Mouse (Mus musculus): ENCODE measurements around the gene Pafah1b3.
"Not testable (repeated sequence)": the region's sequence is repeated elsewhere in the genome, so short reads cannot be mapped to it uniquely, and the experiment has no call there.

Gene Pafah1b3

GRCm38 (mm10) chr7:25267751-25268463 is 29.9 kb downstream of the Pafah1b3 start:
- peak; percentile 99 for DNase-seq (ENCODE audit: low spot score)

- peak; percentile 98 for DNase-seq (ENCODE audit: low spot score)
Measured at GRCm38 (mm10) chr7:25267301-25267750, 30.5 kb downstream of the Pafah1b3 start, which contains the start of gene Cic. Gene Cic, plus strand, starts transcription at chr7:25267704.

DNA sequence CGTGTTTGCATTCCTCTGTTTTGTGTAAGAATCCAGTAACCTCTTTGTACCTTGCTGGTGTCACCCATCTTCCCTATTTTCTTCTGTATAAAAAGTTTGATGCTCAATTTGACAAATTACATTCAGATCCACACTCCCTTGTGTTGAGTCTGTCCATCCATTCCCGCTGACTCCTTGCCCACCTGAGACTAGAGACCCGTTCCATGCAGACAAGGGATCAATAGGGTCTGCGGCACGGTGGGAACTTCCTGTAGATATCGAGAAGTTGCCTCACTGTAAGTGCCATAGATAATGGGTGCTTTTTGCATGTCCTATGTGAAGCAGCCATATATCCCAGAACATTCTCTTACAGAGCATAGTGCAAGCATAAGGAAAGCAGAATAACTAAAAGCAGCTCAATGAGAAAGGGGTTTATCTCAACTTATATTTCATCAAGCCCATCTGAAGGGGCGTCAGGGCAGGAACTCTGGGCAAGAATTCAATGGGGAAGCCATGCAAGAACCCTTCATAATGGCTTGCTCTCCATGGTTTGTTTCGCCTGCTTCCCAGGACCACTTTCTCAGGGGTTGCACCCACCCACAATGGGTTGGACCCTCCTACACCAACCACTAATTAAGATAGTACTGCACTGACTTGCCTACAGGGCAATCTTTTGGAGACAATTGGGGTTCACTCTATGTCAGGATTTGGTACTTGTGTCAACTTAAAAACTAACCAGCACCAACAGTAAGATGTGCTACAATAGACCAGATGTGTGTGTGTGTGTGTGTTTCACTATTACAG is 31.4 kb downstream of the Pafah1b3 start:
- no peak for DNase-seq (ENCODE audit: low spot score)

DNA sequence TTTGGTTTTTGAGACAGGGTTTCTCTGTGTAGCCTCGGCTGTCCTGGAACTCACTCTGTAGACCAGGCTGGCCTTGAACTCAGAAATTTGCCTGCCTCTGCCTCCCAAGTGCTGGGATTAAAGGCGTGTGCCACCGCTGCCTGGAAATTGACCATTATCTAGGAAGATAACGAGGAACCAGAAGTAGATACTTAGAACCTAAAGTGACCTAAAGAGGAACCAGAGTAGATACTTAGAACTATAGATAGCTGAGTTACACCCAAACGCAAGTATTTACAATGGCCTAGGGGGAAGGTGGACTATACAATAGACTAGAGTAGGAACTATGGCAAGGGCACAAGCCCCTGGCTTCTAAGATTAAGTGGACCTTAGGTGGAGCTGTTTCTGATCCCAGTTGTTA is 32.0 kb downstream of the Pafah1b3 start:
- DNase-seq (ENCODE audit: low spot score), result not testable (repeated sequence)

GRCm38 (mm10) chr7:25263968-25264870 is 33.6 kb downstream of the Pafah1b3 start:
- DNase-seq (ENCODE audit: low spot score), result no peak

GRCm38 (mm10) chr7:25261896-25262295 is 35.9 kb downstream of the Pafah1b3 start:
- no peak for DNase-seq (ENCODE audit: low spot score)

DNA sequence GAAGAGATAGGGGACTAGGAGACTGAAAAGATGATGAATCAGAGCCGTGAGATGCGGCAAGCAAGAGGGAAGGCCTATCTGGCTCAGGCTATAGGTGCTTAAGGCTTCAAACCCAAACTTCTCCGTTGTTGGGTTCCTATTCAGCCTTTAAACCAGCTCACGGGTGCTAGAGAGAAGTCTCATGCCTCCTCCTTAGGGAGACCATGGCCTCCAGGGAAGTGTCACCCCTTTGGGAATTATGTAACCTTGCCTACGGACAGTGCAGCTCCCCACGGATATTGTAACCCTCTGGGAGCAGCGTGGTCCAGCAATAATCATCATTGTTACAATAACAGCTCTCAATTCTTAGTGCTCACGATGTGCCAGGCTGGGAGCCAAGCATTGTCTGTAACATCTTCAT is 46.0 kb downstream of the Pafah1b3 start:
- no peak for DNase-seq (ENCODE audit: low spot score)

- DNase-seq (ENCODE audit: low spot score), result peak; percentile 28
Measured at GRCm38 (mm10) chr7:25251071-25251791, 46.6 kb downstream of the Pafah1b3 start.

- DNase-seq (ENCODE audit: low spot score), result peak; percentile 82
Measured at GRCm38 (mm10) chr7:25250141-25250972, 47.4 kb downstream of the Pafah1b3 start, which contains the start of gene Erf. Gene Erf, minus strand, starts transcription at chr7:25250761.

GRCm38 (mm10) chr7:25249314-25250140 is 48.3 kb downstream of the Pafah1b3 start:
- peak; percentile 65 for DNase-seq (ENCODE audit: low spot score)

DNA sequence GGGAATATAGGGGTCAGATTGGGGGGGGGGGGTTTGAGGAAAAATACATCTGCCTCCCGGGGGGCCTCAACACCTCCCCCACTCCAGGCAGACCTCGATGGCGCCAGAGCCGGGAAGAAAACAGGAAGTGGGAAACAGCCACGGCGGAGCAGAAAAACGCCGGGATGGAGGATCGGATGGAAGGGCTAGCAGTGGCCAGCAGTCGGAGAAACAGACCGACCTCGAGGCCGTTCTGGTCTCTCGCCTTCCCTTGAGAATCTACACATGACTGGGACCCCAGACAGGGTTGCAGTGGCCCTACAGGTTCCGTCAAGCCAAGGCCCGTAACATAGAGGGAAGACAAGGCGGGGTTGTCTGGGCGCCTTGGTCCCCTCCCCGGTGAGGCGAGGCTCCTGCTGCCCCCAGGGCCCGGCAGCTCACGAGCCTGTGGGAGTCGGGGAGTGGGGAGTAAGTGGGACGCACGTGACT is 48.9 kb downstream of the Pafah1b3 start:
- DNase-seq (ENCODE audit: low spot score), result no peak

DNA sequence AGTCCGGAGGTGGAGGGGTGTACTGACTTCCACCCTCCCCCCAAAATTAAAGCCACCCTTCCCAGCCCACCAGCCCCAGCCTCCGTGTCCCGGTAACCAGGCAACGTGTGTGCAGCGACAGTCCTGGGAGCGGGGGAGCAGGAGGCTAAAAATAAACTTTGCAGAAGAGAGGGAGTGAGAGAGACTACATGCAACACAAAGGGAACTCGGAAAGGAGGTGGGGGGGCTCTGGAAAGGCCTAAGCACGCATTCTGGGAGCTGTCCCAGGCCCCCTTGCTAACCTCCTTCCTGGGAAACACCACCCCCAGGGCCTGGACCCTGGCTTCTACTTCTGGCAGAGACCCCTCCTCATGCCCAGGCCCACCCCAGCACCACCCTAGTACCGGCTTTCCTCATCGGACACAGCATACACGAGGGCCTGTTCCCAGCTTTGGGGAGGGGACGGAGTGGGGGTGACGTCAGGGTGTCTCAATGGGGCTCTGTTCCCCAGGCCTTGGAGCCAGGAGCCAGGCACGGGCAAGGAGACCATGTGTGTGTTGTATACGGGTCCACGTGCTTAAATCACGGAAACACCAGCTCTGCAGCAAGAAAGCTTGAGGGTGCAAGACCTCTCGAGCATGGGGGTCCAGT is 49.7 kb downstream of the Pafah1b3 start:
- DNase-seq (ENCODE audit: low spot score), result no peak

DNA sequence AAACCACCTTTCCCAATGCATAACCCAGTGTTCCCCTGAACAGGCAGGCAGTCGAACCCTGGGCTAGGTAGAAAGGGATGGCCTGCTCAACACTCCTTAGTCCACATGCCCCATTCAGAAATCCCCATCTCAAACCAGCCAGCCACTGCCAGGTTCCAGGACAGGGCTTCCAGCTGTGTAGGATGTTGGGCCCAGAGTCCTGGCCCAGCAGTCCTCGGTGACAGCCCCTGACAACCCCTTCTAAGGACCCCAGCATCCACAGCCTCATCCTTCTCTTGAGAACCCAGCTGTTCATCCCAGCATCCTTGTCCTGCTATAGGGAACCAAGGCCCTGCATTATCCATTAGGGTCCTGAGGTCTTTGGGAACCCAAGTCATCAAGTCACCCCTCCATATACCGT is 50.3 kb downstream of the Pafah1b3 start:
- DNase-seq (ENCODE audit: low spot score), result no peak

DNA sequence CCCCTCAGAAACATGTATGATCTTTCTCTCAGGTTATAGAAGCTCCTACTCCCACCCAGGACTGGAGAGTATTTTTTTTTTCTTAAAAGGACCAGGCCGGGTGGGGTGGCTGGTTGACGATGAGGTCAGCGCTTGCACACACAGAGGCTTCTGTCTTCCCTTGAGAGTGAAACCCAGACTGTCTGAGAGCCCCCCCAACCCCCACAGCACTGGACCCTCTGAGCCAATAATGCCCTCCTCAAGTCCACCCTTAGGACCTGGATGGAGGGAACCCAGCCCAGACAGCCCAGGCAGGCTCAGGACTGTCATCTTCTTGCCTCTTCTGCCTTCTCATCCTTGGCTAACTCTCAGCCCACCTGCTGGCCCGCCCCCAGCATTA is 51.0 kb downstream of the Pafah1b3 start:
- no peak for DNase-seq (ENCODE audit: low spot score)

- no peak for DNase-seq (ENCODE audit: low spot score)
Measured at GRCm38 (mm10) chr7:25246079-25246758, 51.6 kb downstream of the Pafah1b3 start.
